ENCODE assay signal across 23 mouse cellular contexts in genomic region chr1:127586156-127586555, GRCm38 (mm10).
"Had no signal": no experiment of that assay in that cellular context is flagged by ENCODE, and none has a peak within 500 bp of the region (broad histone marks: within the 10 kb centered on the region; RNA-seq: fewer than 3 reads in every experiment).

No protein-coding gene starts in this region.

- H3K4me2 ChIP-seq: heart, embryonic 12.5 days; hindbrain, embryonic 13.5 days; hindbrain, embryonic 15.5 days; kidney, embryonic 15.5 days; limb, embryonic 13.5 days; limb, embryonic 15.5 days had no signal

- ATAC-seq: forebrain, postnatal 0 days; hindbrain, postnatal 0 days; intestine, embryonic 16.5 days had no signal

- H3K9ac ChIP-seq: forebrain, postnatal 0 days; heart, embryonic 12.5 days; hindbrain, embryonic 13.5 days; hindbrain, embryonic 15.5 days; kidney, embryonic 15.5 days; limb, embryonic 13.5 days; limb, embryonic 15.5 days had no signal

- H3K4me1 ChIP-seq: hindbrain, embryonic 13.5 days; hindbrain, embryonic 15.5 days; kidney, embryonic 15.5 days; limb, embryonic 13.5 days; limb, embryonic 15.5 days had no signal

- DNase-seq: forebrain, postnatal 0 days; gastrocnemius, postnatal 14 days; gastrocnemius, postnatal 36 days; heart, adult 18-20 months; heart, postnatal 10 days; kidney, adult 11 months; kidney, adult 2 months; kidney, adult 9 months; kidney, postnatal 14 days; kidney, postnatal 36 days; layer of hippocampus, adult 9-11 months; layer of hippocampus, postnatal 36 days; left cerebral cortex, postnatal 4 days had no signal

- H3K4me3 ChIP-seq: heart, embryonic 10.5 days; heart, embryonic 12.5 days; hindbrain, embryonic 13.5 days; hindbrain, embryonic 15.5 days; kidney, embryonic 15.5 days; limb, embryonic 13.5 days; limb, embryonic 15.5 days had no signal

- H3K27me3 ChIP-seq: heart, embryonic 12.5 days; hindbrain, embryonic 13.5 days; hindbrain, embryonic 15.5 days; limb, embryonic 13.5 days; limb, embryonic 15.5 days had no signal

- H3K36me3 ChIP-seq: heart, embryonic 10.5 days; heart, embryonic 12.5 days; hindbrain, embryonic 13.5 days; hindbrain, embryonic 15.5 days; kidney, embryonic 15.5 days; limb, embryonic 13.5 days; limb, embryonic 15.5 days had no signal

- H3K27ac ChIP-seq: heart, embryonic 10.5 days; hindbrain, embryonic 13.5 days; hindbrain, embryonic 15.5 days; hindbrain, postnatal 0 days; kidney, embryonic 15.5 days; kidney, postnatal 0 days; limb, embryonic 13.5 days; limb, embryonic 15.5 days had no signal

- H3K9me3 ChIP-seq: heart, embryonic 10.5 days; heart, embryonic 12.5 days; hindbrain, embryonic 13.5 days; hindbrain, embryonic 15.5 days; kidney, embryonic 15.5 days; limb, embryonic 13.5 days; limb, embryonic 15.5 days had no signal
